Mouse (Mus musculus) natural killer cell, adult 2 months (primary cell): Measurements from ENCODE around the gene Ptpn7.
"Not testable (repeated sequence)": the region's sequence is repeated elsewhere in the genome, so short reads cannot be mapped to it uniquely, and the experiment has no call there.

Source experiments
- DNase-seq, 2 experiments: peaks; one replicate each; pipeline ENCODE4 v3.0.0; 2022; ENCODE audit warnings: low spot score in 2 of 2

Gene Ptpn7

DNA sequence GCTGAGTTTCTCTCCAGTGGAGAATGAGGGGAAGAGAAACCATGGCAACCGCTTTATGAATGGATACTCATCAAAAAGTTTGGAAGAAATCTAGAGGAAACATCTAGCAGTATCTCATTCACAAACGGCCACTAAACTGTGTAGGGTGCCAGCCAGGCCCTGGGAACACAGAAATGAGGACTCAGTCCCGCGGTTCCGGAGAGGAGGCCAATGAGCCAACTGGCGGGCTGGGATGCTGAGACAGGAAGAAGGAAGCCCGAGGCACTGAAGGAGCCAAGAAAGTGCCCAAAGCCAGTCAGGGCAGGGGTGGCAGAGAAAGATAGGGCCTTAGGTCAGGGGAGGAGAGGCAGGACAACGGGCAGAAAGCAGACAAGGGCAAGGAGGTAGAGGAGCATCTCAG lies 53.9 kb downstream of the Ptpn7 start:
- DNase-seq = no peak

DNA sequence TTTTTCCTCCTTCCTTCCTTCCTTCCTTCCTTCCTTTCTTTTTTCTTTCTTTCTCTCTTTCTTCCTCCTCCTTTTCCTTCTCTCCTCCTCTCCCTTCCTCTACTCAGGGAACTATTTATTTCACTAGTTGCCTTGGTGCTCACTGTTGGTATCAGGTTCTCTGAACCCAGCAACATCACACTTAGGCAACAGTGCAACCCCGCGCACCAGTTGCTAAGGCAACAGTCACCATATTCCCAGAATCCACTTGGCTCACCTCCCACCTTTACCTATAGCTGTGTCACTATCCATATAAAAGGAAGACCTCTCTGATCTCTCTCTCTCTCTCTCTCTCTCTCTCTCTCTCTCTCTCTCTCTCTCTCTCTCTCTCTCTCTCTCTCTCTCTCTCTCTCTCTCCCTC lies 54.5 kb downstream of the Ptpn7 start:
- not testable (repeated sequence) for DNase-seq

DNA sequence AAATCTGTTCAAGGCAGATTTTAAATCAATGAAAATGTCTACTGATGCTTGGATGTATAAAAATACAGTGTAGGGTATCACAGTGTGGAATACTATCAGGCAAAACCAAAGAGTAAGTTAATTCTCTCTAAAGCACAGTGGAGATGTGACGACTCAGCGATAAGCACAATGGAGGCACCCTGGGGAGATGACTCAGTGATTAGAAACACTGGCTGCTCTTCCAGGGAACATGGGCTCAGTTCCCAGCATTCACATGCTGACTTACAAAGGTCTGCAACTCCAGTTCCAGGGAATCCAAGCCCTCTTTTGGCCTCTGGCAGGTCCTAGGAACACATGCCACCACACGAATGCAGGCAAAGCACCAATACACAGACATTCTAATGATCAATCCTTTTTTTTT lies 55.7 kb downstream of the Ptpn7 start:
- DNase-seq = no peak

DNA sequence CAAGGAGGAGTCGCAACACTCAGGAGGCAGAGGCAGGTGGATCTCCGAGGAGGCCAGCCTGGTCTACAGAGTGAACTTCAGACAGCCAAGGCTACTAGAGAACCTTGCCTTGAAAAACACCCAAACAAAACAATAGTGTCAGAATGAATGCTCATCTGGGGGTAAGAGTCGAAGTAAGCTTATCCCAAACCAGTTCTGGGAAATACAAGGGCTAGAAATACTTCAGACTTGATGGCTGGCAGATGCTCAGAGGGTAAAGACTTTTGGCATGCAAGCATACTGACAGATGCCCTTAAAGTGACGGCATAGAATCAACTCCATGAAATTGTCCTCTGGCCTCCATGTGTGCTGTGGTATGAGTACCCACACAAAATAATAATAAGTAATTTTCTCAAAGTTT lies 56.7 kb downstream of the Ptpn7 start:
- no peak for DNase-seq

DNA sequence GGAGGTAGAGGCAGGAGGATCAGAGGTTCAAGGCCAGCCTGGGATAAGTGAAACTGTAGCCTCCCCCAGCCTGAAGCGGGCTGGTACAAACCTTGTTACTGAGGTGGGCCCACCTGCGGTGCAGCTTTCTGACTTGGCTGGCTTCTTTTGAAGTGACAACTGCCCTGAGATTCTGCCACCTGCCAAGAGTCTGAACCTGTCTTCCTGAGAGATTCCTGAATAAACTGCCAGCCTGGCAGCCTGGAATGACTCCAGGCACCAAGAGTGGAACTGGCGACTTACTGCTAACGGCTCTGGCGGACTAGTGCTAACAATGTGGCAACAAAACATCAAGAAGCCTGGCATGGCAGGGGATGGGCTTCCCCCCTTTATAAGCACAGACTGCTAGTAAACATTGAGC lies 61.8 kb downstream of the Ptpn7 start:
- not testable (repeated sequence) for DNase-seq
